Mouse (Mus musculus) left cerebral cortex, postnatal 10 days (tissue): ENCODE measurements around the gene Samd4. TPM values are rescaled to one million over a fixed set of nuclear protein-coding genes. Genes with fewer than 3 reads are reported as not detected.

Source experiments
- DNase-seq, 2 experiments: peaks; one replicate each; pipeline ENCODE4 v3.0.0; 2021 to 2022; ENCODE audit warnings: low spot score in 2 of 2, mixed read lengths in 1 of 2; ENCODE audit errors: extremely low spot score in 1 of 2
- intact Hi-C: fragments of 180-260 bp; cut with DNase I; formaldehyde crosslinking; loops from one replicate; pipeline ENCODE4 v1.15.1; 2025
- total RNA-seq, 2 experiments: library from RNA; stranded (reverse); gene quantifications; 2 replicates each; pipeline ENCODE4 v1.2.3; 2021

The Samd4 gene
- total RNA-seq, 2 experiments from 2014 or later: 20.5 to 22.8 TPM

DNA sequence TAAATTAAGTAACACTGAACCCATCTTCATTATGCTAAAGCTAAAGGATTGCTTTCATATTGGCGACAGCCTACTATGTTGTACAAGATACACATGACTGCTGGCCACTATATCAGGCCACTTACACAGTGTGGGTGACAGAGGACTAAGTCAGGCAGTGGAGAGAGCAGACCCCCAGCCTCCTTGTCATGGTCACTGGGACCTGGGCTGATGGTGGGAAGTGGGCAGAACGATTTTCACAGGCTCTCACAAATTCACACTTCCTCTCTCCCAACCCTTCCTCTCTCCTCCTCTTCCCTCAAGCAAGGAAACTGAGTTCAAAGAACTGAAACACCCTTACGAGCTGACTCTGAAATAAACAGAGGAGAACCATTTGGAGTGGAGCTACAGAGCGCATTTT is 93.3 kb downstream of the Samd4 start:
- intact Hi-C loops: no loop called here
- no peak for DNase-seq

DNA sequence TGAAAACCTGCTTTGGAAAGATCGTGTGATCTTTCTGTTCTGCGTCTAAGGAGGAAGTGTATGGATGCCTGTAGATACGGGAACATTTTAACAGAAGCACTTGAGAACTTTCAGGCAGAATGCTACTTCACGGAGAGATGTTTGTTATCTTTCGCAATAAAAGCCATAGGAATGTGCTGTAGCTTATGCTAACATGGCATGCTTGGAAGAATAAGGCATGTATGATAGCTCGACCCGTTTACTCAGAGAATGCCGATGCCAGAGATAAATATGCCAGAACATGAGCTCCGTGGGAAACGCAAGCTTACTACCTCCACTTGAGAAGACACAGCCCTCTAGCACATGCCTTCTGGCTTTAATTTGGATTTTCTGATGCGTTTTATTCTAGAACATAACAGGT is 94.1 kb downstream of the Samd4 start:
- intact Hi-C loops: no loop called here
- DNase-seq: no peak

DNA sequence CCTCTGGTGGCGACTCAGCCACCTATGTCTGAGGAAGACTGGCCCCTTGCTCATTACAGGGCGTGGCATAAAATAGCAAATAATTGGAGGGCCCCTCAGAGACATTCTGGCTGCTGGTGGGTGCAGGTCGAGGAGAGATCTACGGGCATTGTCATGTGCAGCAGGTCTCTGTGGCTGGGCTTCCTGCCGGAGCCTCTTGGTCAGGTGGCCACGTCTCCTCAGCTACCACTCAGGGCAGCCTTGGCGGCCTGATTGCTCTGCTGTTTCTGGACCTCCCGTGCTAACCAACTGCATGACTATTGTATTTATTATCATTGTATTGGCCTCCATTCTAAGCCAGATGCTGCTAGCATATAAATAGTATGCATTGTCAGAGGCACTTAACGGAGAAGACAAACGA is 95.0 kb downstream of the Samd4 start:
- no peak for DNase-seq
- intact Hi-C loops: no loop called here

DNA sequence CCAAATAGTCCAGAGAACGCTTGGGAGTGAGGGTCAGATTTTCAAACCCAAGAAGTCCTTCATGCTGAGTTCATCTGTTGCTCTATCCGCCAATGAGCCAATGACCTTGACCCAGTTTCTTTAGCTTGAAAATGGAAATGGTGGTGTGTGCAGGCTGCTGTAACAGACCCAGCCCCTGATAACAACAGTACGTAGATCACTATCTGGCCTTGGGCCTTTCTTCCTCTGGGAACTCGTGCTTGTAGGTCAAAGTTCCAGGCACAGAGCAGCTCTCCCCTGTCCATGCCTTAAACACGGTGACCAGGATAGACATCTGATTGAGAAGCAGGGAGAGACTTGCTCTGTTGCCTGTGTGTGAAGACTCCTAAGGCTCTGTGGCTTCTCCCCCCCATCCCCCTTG is 96.5 kb downstream of the Samd4 start:
- intact Hi-C loops: no loop called here
- DNase-seq: no peak

DNA sequence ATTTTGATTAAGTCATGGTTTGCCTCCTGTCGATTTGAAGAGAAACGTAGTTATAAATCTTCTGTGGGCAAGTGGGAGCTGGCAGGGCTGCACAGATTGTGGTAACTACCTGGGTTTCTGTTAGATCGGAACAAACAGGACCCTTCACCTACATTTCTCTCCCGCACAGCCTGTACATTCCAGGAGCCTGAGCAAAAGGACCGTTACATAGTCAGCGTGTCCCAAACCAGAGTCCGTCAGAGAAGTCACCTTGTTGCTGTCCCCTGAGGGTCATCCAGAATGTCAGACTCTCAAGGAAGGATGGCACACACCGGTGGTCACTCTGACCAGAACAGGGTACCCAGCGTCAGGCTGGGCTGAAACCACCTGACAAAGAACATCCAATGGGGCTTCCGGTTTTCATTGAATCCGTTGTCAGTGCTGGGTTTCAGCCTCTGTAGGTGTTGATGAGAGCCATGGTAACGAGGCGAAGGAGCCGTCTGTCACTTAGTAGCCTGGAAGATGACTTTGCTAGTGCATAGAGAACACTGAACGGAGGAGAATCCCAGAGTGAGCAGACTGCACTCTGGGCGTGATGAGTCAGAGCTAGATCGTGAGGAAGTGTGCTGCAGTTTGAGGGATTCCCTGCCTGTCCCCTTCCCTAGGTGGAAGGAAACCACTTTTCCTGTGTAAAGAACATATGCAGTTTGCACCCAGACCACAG is 98.2 kb downstream of the Samd4 start:
- peak in 1 of 2 experiments; percentile 31 for DNase-seq
- intact Hi-C loops: no loop called here

DNA sequence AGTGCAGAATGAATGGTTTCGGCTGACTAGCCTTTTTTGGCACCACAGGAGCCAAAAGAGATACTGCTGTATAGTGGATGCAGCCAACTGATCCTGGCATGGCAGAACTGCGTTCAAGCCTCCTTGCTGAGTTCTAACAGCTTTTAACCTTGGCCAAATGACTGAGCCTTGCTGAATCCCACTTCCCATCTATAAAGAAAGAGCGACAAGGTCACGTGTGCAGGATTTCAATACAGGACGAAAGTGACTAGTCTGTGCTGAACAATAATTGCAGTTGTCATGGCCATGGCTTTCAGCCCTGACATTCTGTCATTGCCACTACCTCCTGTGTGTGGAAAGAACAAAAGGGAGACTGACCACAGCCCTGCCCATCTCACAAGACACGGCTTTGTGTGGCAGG is 99.5 kb downstream of the Samd4 start:
- intact Hi-C loops: no loop called here
- no peak for DNase-seq

DNA sequence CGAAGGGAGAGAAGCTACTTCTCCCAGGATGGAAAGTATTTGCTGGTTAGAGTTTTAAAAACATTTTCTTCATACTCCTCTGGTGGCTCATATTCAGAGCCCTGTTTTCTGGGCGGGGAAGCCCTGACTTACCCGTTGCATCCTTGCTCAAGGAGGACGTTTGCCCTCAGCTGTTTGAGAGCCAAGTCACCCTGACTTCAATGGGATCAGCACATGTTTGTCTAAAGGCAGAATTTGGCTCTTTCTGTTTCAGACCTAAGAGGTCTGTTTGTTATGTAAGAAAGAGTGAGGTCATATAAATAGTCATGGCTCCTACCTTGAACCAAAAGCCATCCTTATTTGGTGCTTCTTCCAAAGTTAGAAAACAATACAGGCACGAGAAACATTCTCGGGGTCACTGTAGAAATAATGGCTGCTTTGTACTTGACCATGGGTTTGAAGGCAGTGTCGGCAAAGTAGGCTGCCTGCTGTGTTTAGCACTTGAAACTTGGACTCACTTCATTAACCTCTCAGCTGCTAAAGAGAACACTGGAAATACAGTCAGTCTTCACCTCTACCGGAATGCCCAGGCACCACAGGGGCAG is 102.0 kb downstream of the Samd4 start:
- intact Hi-C loops: no loop called here
- DNase-seq: no peak

DNA sequence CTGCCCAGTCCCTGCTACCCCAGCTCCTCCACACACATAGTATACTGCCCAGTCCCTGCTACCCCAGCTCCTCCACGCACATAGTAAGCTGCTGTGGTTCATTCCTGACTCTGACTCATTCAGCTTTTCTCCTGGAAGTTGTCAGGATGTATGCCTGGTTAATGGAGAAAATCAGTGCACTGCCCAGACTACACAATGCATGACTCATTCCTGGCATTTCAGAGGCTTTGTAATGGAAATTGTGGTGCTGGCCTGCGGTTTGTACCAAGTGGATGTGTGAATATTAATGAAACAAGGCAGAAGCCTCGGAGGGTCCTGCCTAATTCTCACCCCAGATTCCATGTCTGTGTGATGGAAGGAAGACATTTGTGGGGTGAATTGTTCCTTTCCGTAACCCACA is 107.0 kb downstream of the Samd4 start:
- intact Hi-C loops: no loop called here
- peak in 1 of 2 experiments; percentile 15 for DNase-seq

DNA sequence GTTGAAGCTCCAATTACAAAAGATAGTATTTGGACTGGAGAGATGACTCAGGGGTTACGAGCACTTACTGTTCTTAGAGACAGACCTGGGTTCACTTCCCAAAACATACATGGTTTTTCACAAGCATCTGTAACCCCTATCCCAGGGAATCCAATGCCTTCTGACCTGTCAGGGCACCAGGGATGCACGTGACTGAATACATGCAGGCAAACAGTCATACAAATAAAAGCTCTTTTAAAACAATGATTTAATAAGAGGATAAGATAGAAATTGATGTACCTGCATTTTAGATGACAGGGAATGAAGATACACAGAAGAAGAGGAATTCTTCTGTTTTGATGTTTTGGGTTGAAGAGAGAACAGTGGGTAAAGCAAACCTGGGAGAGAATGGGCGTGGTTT is 107.8 kb downstream of the Samd4 start:
- intact Hi-C loops: no loop called here
- no peak for DNase-seq

DNA sequence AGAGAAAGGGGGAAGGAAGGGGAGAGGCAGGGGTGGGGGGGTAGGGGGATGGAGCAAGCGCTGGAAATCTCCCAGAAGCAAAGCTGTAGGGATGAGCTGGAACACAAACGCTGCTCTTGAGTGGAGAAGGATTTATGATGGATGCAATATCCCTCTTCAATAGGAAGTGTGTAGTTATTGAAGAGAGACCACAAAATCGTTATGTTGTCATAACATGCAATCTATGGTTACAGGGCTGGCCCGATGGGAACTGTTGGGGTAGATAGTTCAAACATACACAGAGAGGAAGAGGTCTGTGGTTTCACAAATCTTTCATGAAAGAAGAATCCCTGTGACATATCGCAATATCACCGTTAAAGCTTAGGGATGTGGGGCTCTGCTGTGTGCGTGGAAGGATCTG is 112.0 kb downstream of the Samd4 start:
- intact Hi-C loops: no loop called here
- DNase-seq: no peak

DNA sequence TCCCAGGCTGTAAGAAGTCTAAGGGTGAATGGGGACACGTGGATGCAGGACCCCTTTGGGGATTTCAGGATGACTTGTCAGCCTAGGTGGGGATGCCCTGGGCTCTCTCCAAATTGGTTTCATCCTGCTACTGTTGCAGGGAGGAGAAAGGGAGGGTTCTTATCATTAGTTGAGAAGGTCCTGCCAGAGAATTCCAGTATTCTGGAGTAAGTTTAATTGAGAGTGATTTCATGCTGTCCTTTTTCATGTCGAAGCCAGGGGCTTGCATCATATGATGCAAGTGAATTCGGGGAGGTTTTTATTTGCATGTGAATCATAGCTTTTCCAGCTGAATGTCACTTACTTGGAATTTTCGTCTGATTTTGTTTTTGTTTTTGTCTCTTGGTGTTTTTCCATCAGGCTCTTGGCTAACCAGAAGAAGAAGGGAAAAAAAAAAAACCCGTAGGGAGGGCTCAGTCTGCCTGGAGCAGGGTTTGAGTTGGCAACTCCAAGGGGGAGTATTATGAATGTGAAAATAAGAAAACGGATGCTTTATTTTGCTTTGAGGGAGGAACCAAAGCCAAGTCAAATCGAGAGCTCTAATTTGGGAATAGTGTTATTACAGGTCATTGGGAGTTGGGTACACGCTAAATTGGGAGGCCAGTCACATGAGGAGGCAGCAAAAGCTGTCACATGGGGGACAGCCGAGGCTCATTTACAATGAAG is 116.8 kb downstream of the Samd4 start:
- intact Hi-C loops: loop anchor here (5.0 kb wide), 1 partner anchor 117 kb away; the partner anchor contains the start of gene Samd4
- DNase-seq: no peak

DNA sequence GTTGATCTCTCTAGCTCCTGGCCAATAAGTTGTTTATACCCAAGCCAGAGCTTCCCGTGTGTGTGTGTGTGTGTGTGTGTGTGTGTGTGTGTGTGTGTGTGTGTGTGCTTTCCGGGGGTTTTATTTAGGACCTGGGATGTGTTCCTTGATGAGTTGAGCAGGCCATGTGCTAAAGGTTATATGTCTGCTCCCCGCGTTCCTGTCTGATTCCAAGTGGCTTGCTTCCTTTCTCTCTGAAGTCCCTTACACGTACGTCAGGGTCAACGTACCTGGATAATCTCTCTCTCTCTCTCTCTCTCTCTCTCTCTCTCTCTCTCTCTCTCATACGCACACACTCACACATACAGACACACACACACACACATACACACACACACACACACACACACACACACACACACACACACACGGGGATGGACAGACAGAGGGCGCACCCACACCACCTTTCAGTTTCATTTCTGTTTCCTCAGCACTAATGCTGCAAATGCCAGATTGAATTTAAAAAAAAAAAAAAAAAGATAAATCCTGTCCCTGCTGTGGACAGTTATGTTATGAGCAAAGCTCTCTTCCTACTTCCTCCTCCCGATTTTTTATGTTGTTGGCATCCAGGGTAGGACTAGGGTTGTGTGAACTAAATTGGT is 117.6 kb downstream of the Samd4 start:
- intact Hi-C loops: loop anchor here (5.0 kb wide), 1 partner anchor 118 kb away; the partner anchor contains the start of gene Samd4
- DNase-seq: no peak

DNA sequence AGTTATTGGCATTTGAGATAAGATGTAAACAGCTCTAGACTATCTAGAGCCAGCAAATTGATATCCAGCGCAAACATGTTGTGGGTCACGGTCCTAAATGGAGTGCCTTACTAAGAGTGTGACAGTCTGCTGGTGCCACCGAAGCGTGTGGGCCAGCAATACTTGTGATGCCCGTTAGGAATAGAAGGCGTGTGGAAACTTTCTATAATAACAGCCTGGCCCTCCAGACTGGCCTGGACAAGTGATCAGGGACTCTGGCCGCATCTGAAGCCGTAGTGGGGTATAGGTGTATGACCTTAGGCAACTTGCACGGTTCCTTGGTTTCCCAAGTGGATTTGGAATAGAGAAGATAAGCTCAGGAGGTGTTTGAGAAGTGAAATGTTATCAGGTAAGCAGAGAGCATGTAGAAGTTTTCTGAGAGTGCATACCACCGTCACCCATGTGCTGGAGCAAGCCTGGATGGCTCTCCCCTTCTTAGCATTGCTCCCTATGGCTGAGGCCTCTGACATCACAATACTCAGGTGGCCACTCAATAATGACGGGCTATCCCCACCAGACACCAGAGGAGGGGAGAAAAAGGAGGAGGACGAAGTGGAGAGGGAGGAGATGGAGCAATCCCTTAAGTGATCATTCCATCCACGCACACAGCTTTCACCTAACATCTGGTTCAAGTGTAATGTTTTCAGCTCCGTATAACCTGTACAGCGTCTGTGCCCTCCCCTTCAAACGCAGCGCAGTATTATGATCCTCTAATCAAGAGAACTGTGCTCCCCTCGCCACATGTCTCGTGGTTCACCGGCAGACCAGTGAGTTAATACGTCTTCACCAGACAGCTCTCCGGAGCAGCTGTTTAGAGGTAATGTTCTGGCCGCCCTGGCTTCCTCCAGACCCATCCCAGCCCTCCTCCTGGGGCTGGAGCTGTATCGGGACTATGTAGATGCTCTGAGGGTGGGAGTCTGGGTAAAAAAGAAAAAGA is 118.4 kb downstream of the Samd4 start:
- intact Hi-C loops: loop anchor here (5.0 kb wide), 1 partner anchor 119 kb away; the partner anchor contains the start of gene Samd4
- no peak for DNase-seq

DNA sequence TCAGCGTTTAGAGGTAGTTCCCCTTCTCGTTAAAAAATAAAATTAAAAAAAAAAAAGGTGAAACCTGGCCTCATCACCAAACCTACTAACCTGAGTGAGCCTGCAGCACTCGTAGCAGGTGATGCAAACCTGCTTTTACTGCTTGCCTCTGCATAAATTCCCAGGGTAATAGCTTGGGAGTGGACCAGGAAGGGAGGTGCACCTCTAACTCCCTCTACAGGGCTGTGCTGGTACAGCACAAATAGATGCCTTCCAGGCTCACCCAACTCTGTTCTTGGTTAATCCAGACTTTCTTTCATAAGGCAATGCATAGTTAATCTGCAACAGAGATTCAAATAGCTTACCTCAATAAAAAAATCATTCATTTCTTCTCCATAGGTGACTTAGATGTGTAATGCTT is 121.5 kb downstream of the Samd4 start:
- DNase-seq: no peak
- intact Hi-C loops: loop anchor here (5.0 kb wide), 1 partner anchor 122 kb away; the partner anchor contains the start of gene Samd4

DNA sequence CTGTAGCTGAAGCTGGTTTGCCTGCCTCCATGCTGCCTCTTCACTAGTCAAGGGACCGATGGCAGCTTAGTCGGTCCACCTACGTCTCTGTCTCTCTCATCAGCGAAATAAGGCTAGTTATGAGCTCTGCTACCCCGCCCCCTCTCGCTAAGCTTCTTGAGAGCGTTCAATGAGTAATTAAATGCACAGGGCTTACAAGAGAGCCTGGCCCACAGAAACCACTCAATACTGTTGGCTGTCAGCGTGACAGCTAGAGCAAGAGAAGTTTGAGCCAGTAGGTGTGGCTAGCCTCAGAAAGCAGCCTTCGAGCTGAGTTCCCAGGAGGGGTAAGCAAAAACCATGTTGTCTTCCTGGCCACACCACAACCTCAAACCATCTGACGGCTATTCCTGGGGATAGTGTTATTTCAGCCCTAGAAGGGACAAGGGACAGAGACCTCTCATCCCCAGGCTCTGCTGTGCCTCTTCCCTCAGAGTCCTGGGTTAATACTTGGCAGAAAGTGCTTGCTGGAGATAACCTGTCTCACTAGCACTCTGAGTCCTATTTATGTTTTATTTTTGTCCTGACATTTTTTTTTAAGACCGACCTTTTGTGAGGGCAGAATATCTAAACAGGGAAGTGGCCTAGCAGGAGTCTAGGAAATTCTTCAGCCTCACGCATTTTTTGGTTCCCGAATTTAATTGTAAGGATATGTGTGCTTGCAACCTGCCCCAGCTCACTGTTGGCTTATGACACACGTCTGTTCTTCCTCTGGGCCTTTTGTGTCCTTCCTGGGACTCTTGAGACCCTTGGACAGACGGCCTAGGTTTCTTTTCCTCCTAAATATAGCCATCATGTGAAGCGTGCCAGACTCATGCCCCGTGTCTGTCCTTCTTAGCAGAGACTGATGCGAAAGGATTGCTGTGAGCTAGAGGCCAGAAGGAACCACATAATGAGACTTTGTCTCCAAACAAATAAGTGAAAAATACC is 128.8 kb downstream of the Samd4 start:
- intact Hi-C loops: no loop called here
- peak in 1 of 2 experiments; percentile 19 for DNase-seq

DNA sequence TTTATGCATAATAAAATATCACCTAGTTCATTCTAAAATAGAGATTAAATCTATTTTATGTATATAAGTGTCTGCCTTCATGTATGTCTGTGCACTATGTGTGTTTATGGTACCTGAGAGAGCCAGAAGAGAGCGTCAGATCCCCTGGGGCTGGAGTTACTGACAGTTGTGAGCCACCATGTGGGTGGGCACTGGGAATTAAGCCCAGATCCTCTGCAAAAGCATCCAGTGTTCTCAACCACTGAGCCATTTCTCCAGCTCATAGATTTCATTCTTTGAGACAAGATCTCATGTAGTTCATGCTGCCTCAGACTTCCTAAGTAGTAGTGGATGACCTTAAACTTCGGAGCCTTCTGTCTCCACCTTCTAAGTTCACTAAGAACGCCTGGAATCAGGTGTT is 133.0 kb downstream of the Samd4 start:
- intact Hi-C loops: no loop called here
- DNase-seq: no peak

DNA sequence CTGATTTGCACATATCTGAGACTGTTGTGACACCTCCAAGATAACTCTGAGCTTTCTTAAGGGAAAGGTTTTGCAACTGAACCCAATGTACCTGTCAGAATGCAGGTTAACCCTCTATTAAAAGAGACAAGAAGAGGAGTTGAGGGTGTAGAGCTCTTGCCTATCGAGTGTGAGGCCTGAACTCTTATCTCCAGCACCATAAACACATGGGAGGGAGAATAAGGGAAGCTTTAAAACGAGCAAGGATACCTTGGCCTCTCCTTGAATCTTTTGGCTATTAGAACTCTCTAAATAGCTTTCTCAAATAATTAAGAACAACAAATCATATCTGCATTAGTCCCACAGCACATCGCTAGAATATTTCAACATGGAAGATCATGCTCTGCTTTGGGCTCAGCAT is 135.0 kb downstream of the Samd4 start:
- DNase-seq: no peak

More for the DNA sequence above, 135.0 kb downstream of the Samd4 start:
- intact Hi-C loops: no loop called here
